Mouse (Mus musculus) neural tube, embryonic 13.5 days (tissue): Measurements from ENCODE around the gene Pou5f1. TPM values are rescaled to one million over a fixed set of nuclear protein-coding genes. Genes with fewer than 3 reads are reported as not detected.
"Not testable (repeated sequence)": the region's sequence is repeated elsewhere in the genome, so short reads cannot be mapped to it uniquely, and the experiment has no call there.

Experiments
- ATAC-seq: fragments of 200-750 bp; cut with Nextera tagmentation; 2 replicates; pipeline ENCODE4 v1.8.0; 2017; ENCODE audit warnings: low read depth, mild to moderate bottlenecking, moderate TSS enrichment, moderate library complexity
- H3K27ac ChIP-seq: fragments of 300-500 bp; sonication (generic); replicated peaks from 2 replicates; pipeline ENCODE4 v1.5.1; 2015; ENCODE audit warnings: moderate library complexity, mild to moderate bottlenecking, inconsistent platforms
- H3K27me3 ChIP-seq: fragments of 300-500 bp; sonication (generic); 2 replicates; pipeline ENCODE4 v1.6.1; 2015; ENCODE audit warnings: mild to moderate bottlenecking, inconsistent platforms
- H3K36me3 ChIP-seq: fragments of 300-500 bp; sonication (generic); 2 replicates; pipeline ENCODE4 v1.6.1; 2015; ENCODE audit warnings: mild to moderate bottlenecking, inconsistent platforms
- H3K4me1 ChIP-seq: fragments of 300-500 bp; sonication (generic); replicated peaks from 2 replicates; pipeline ENCODE4 v1.6.1; 2015; ENCODE audit warnings: inconsistent platforms
- H3K4me2 ChIP-seq: fragments of 300-500 bp; sonication (generic); 2 replicates; pipeline ENCODE4 v1.6.1; 2015; ENCODE audit warnings: inconsistent platforms, mild to moderate bottlenecking, moderate library complexity
- H3K4me3 ChIP-seq: fragments of 300-500 bp; sonication (generic); 2 replicates; pipeline ENCODE4 v1.5.1; 2015; ENCODE audit warnings: mild to moderate bottlenecking, inconsistent platforms
- H3K9ac ChIP-seq: fragments of 300-500 bp; sonication (generic); 2 replicates; pipeline ENCODE4 v1.6.1; 2015; ENCODE audit warnings: moderate library complexity, mild to moderate bottlenecking, inconsistent platforms
- H3K9me3 ChIP-seq: fragments of 300-500 bp; sonication (generic); 2 replicates; pipeline ENCODE4 v1.6.1; 2016; ENCODE audit warnings: inconsistent platforms
- WGBS: fragments of 180-500 bp; shearing (Covaris S2); methylation state at CpG from one replicate; pipeline ENCODE4 v1.1.7; 2015; 5-methylcytosine and 5-hydroxymethylcytosine counted together
- polyA plus RNA-seq: library from polyadenylated mRNA; unstranded; fragments of >200 nt; fragmentation: Nextera tagmentation; extraction: Ambion mirVana; gene quantifications from 2 replicates; pipeline ENCODE4 v1.2.1, GENCODE M21; 2015

The Pou5f1 gene
- polyA plus RNA-seq, 1 experiment from 2014 or later: not detected

GRCm38 (mm10) chr17:35502226-35502625 is 3.6 kb upstream of the Pou5f1 start:
- 5% methylated on average over 6 of the region's 6 CpGs for WGBS
- H3K4me3 ChIP-seq: no peak overlapping the region
- H3K36me3 ChIP-seq: no peaks in the 10 kb centered on the region
- no peak overlapping the region for H3K4me2 ChIP-seq
- 0 out of 2 replicates have a peak, but pooled peaks cover 4% of the 10 kb centered on the region for H3K4me1 ChIP-seq
- peaks cover 28% of the 10 kb centered on the region for H3K27me3 ChIP-seq
- H3K9ac ChIP-seq: no peak overlapping the region
- ATAC-seq: no peak
- no peaks in the 10 kb centered on the region for H3K9me3 ChIP-seq
- H3K27ac ChIP-seq: no peak overlapping the region

GRCm38 (mm10) chr17:35502762-35503161 is 3.1 kb upstream of the Pou5f1 start:
- H3K36me3 ChIP-seq: no peaks in the 10 kb centered on the region
- H3K4me1 ChIP-seq: 0 out of 2 replicates have a peak, but pooled peaks cover 4% of the 10 kb centered on the region
- H3K9me3 ChIP-seq: no peaks in the 10 kb centered on the region
- ATAC-seq: no peak
- H3K27me3 ChIP-seq: peaks cover 34% of the 10 kb centered on the region
- H3K4me3 ChIP-seq: no peak overlapping the region
- no peak overlapping the region for H3K27ac ChIP-seq
- no peak overlapping the region for H3K9ac ChIP-seq
- 55% methylated on average over 5 of the region's 5 CpGs for WGBS
- no peak overlapping the region for H3K4me2 ChIP-seq

GRCm38 (mm10) chr17:35503849-35504248 is 2.0 kb upstream of the Pou5f1 start:
- 0 out of 2 replicates have a peak, but pooled peaks cover 4% of the 10 kb centered on the region for H3K4me1 ChIP-seq
- WGBS: 16% methylated on average over 5 of the region's 5 CpGs
- H3K9ac ChIP-seq: no peak overlapping the region
- no peak overlapping the region for H3K4me2 ChIP-seq
- peaks cover 39% of the 10 kb centered on the region for H3K27me3 ChIP-seq
- no peaks in the 10 kb centered on the region for H3K9me3 ChIP-seq
- H3K27ac ChIP-seq: no peak overlapping the region
- H3K4me3 ChIP-seq: no peak overlapping the region
- ATAC-seq: no peak
- no peaks in the 10 kb centered on the region for H3K36me3 ChIP-seq

GRCm38 (mm10) chr17:35504628-35505481 is 963 bp upstream of the Pou5f1 start:
- Histone ChIP-seq H3K9me3 (no peaks in the 10 kb centered on the region), H3K36me3 (no peaks in the 10 kb centered on the region), H3K27ac (no peak overlapping the region), H3K4me3 (no peak overlapping the region), H3K4me2 (no peak overlapping the region), H3K4me1 (0 out of 2 replicates have a peak, but pooled peaks cover 4% of the 10 kb centered on the region), H3K27me3 (peaks cover 39% of the 10 kb centered on the region), H3K9ac (no peak overlapping the region)
- no peak for ATAC-seq
- 20% methylated on average over 8 of the region's 8 CpGs for WGBS

- no peak for ATAC-seq
- no peaks in the 10 kb centered on the region for H3K9me3 ChIP-seq
- H3K4me2 ChIP-seq: no peak overlapping the region
- H3K4me1 ChIP-seq: 0 out of 2 replicates have a peak, but pooled peaks cover 4% of the 10 kb centered on the region
- peaks cover 39% of the 10 kb centered on the region for H3K27me3 ChIP-seq
- H3K9ac ChIP-seq: no peak overlapping the region
- H3K4me3 ChIP-seq: no peak overlapping the region
- H3K27ac ChIP-seq: no peak overlapping the region
- no peaks in the 10 kb centered on the region for H3K36me3 ChIP-seq
- 19% methylated on average over 10 of the region's 10 CpGs for WGBS
Observed at GRCm38 (mm10) chr17:35506881-35507280, 1.1 kb downstream of the Pou5f1 start.

- no peak overlapping the region for H3K27ac ChIP-seq
- no peak overlapping the region for H3K9ac ChIP-seq
- H3K27me3 ChIP-seq: peaks cover 39% of the 10 kb centered on the region
- no peaks in the 10 kb centered on the region for H3K9me3 ChIP-seq
- no peak overlapping the region for H3K4me2 ChIP-seq
- H3K4me3 ChIP-seq: no peak overlapping the region
- 29% methylated on average over 13 of the region's 13 CpGs for WGBS
- no peaks in the 10 kb centered on the region for H3K36me3 ChIP-seq
- 0 out of 2 replicates have a peak, but pooled peaks cover 4% of the 10 kb centered on the region for H3K4me1 ChIP-seq
- no peak for ATAC-seq
Observed at GRCm38 (mm10) chr17:35507556-35508260, 1.9 kb downstream of the Pou5f1 start.

- WGBS: 57% methylated on average over 5 of the region's 5 CpGs
Observed at GRCm38 (mm10) chr17:35508279-35508678, 2.5 kb downstream of the Pou5f1 start.

GRCm38 (mm10) chr17:35509284-35509683 is 3.5 kb downstream of the Pou5f1 start:
- 0 out of 2 replicates have a peak, but pooled peaks cover 4% of the 10 kb centered on the region for H3K4me1 ChIP-seq
- no peak overlapping the region for H3K4me2 ChIP-seq
- ATAC-seq: no peak
- peaks cover 39% of the 10 kb centered on the region for H3K27me3 ChIP-seq
- H3K4me3 ChIP-seq: no peak overlapping the region
- H3K27ac ChIP-seq: no peak overlapping the region
- WGBS: 45% methylated on average over 8 of the region's 8 CpGs
- H3K9me3 ChIP-seq: no peaks in the 10 kb centered on the region
- H3K9ac ChIP-seq: no peak overlapping the region
- no peaks in the 10 kb centered on the region for H3K36me3 ChIP-seq

More at GRCm38 (mm10) chr17:35508279-35508678, 2.5 kb downstream of the Pou5f1 start:
- ATAC-seq, H3K4me2 ChIP-seq, H3K36me3 ChIP-seq, H3K4me1 ChIP-seq, H3K4me3 ChIP-seq, H3K9ac ChIP-seq, H3K27ac ChIP-seq, H3K9me3 ChIP-seq: not testable (repeated sequence)
- H3K27me3 ChIP-seq: peaks cover 39% of the 10 kb centered on the region

GRCm38 (mm10) chr17:35512916-35513626 is 7.3 kb downstream of the Pou5f1 start:
- H3K4me1 ChIP-seq: peaks cover 30% of the 10 kb centered on the region
- H3K36me3 ChIP-seq: no peaks in the 10 kb centered on the region
- 86% methylated on average over 7 of the region's 7 CpGs for WGBS
- peaks cover 10% of the 10 kb centered on the region for H3K27me3 ChIP-seq
- H3K4me3 ChIP-seq: no peak overlapping the region
- H3K27ac ChIP-seq: no peak overlapping the region
- 0 out of 2 replicates have a peak overlapping the region, but pooled peaks have one; percentile 22 for H3K9ac ChIP-seq
- ATAC-seq: no peak
- H3K9me3 ChIP-seq: no peaks in the 10 kb centered on the region
- no peak overlapping the region for H3K4me2 ChIP-seq

- Histone ChIP-seq H3K9ac (no peak overlapping the region), H3K4me3 (no peak overlapping the region)
- WGBS: 21% methylated on average over 2 of the region's 2 CpGs
Observed at GRCm38 (mm10) chr17:35513886-35514285, 8.1 kb downstream of the Pou5f1 start.

GRCm38 (mm10) chr17:35514756-35515155 is 8.9 kb downstream of the Pou5f1 start:
- no peaks in the 10 kb centered on the region for H3K9me3 ChIP-seq
- peak overlapping the region; percentile 67; the same call in 1 of the 2 replicates for H3K9ac ChIP-seq
- no peaks in the 10 kb centered on the region for H3K36me3 ChIP-seq
- peaks cover 8% of the 10 kb centered on the region; the same call in 1 of the 2 replicates for H3K27me3 ChIP-seq
- no peak overlapping the region for H3K27ac ChIP-seq
- ATAC-seq: no peak
- 0 out of 2 replicates have a peak overlapping the region, but pooled peaks have one; percentile 48 for H3K4me3 ChIP-seq
- 42% methylated on average over 6 of the region's 6 CpGs for WGBS
- H3K4me2 ChIP-seq: peak overlapping the region; percentile 71
- H3K4me1 ChIP-seq: peaks cover 31% of the 10 kb centered on the region

More at GRCm38 (mm10) chr17:35513886-35514285, 8.1 kb downstream of the Pou5f1 start:
- peaks cover 31% of the 10 kb centered on the region for H3K4me1 ChIP-seq
- H3K27ac ChIP-seq: no peak overlapping the region
- H3K4me2 ChIP-seq: no peak overlapping the region
- H3K9me3 ChIP-seq: no peaks in the 10 kb centered on the region
- H3K27me3 ChIP-seq: peaks cover 8% of the 10 kb centered on the region; the same call in 1 of the 2 replicates
- H3K36me3 ChIP-seq: no peaks in the 10 kb centered on the region
- no peak for ATAC-seq
